Mouse (Mus musculus): ENCODE data around the gene Gm20737. TPM values are rescaled to one million over a fixed set of nuclear protein-coding genes. Genes with fewer than 3 reads are reported as not detected.

Gene Gm20737
- not detected in 2 replicates for polyA plus RNA-seq (2012; rRNA removed; ENCODE audit: low replicate concordance)

DNA sequence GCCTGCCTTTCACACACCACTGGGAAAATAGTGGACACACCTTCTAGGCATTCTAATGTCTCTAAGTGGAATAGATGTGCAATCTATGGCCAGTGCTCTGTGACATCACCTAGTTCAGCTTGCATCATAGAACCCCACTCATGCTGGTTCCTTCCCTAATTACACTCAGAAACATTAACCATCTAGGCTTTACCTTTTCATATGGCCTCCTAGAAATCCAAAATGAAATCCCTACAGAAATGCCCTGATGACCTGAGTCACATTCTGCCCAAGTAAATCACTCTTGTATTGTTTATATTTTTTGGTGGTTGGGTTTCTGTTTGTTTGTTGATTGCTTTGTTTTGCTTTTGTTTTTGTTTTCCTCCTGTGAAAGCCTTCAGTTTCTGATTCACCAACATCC, at the start of gene Gm20737:
Gene Gm20737 (minus strand): TSS at position 101 of the 400 bp plus-strand sequence.

GRCm38 (mm10) chrY:10553153-10553552, 17.3 kb upstream of the Gm20737 start, which contains the start of gene Gm21775:
Gene Gm21775, plus strand, starts transcription at chrY:10553453.

Other genes starting within 250 kb of the Gm20737 start
- gene Gm20834, start 211.5 kb downstream of the Gm20737 start, polyA plus RNA-seq (2012; rRNA removed; ENCODE audit: low replicate concordance): not detected in 2 replicates
- not detected in 2 replicates for gene Gm28510, start 123.3 kb downstream of the Gm20737 start, polyA plus RNA-seq (2012; rRNA removed; ENCODE audit: low replicate concordance)
- gene Gm21775, start 17.4 kb upstream of the Gm20737 start, polyA plus RNA-seq (2012; rRNA removed; ENCODE audit: low replicate concordance): not detected in 2 replicates
- gene Gm21900, start 80.3 kb upstream of the Gm20737 start, polyA plus RNA-seq (2012; rRNA removed; ENCODE audit: low replicate concordance): not detected in 2 replicates
- not detected in 2 replicates for gene Gm20777, start 216.4 kb upstream of the Gm20737 start, polyA plus RNA-seq (2012; rRNA removed; ENCODE audit: low replicate concordance)

All from subcutaneous adipose tissue, adult 2 months (tissue).